Mouse (Mus musculus): ENCODE data around the gene Fam117b. TPM values are rescaled to one million over a fixed set of nuclear protein-coding genes. Genes with fewer than 3 reads are reported as not detected.

Fam117b gene
- polyA plus RNA-seq (2012; rRNA removed) = 27.2 and 28.2 TPM in 2 replicates

DNA sequence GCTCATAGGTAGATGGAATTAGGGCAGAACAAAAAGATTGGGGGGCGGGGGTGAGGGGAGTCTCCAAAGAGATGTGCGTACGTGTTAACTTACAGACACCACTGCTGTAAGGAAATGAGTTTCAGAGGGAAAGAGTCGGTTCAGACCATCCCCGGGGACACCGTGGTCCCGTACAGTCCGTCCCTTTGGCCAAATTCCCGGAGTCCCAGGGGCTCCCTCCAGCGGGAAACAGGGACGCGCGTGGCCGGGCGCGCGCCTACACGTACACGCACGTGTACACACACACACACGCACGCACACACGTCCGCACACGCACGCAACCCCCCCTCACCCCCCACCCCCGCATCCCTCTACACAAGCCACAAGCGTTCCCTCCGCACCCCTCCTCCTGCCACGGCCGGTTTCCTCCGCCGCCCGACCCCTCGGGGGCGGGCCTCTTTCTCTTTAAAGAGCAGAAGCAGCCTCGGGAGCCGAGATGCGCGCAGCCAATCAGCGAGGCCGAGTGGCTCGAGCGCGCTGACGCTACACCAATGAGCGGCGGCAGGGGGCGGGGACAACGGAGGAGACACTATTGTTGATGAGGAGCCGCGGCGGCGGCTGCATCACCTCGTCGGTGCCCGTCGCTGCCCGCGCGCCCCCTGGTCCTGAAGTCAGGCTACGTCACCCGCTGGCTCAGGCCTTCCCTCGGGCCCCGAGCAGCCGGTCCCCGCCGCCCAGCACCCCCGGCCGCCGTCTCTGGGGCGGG is at the start of gene Fam117b:
Fam117b (plus strand) TSS at position 594 of the 745 bp plus-strand sequence.
- DNase-seq (ENCODE audit: extremely low spot score in 1 of 2, low spot score in 1 of 2) = peak; percentile 96 to 98

DNA sequence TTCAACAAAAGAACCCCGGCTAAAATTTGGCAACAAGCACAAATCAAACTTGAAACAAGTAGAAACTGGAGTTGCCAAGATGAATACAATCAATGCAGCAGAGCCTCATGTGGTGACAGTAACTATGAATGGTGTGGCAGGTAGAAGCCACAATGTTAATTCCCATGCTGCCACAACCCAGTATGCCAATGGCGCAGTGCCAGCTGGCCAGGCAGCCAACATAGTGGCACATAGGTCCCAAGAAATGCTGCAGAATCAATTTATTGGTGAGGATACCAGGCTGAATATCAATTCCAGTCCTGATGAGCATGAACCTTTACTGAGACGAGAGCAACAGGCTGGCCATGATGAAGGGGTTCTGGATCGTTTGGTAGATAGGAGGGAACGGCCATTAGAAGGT is 44.8 kb upstream of the Fam117b start:
- DNase-seq (ENCODE audit: extremely low spot score in 1 of 2, low spot score in 1 of 2) = no peak

DNA sequence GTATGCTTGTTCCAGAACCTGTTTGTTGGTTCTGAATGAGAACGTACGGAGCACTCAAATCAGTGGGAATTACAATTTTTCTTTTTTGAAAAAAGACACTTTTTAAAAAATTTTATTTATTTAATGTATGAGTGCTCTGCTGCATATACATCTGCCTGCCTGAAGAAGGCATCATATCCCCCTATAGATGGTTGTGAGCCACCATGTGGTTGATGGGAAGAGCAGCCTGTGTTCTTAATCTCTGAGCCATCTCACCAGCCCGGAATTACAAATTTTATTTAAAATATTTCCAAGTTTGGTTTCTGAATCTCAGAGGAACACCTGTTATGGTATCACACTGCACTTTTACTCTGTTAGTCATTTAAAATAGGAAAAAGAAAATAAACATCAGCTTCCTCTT is 38.8 kb upstream of the Fam117b start:
- DNase-seq (ENCODE audit: extremely low spot score in 1 of 2, low spot score in 1 of 2) = no peak

DNA sequence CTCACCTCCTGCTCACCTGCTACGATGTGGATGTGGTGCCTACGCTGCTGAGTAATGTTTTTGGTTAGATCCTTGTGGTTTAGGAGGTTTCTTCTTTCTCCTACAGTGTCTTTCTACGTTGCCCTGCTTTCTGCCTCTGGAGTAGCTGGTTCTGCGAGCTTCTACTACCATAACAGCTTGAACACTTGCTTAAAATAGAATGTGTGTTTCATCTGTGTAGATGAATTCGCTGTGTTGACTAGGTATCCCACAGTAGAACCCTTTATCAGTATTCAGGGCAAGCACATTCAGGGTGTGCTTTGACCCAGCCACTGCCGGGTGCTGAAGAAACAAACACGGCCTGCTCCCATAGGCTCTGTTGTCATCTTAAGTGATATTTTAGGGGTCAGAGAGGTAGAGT is 34.7 kb upstream of the Fam117b start:
- no peak for DNase-seq (ENCODE audit: extremely low spot score in 1 of 2, low spot score in 1 of 2)

DNA sequence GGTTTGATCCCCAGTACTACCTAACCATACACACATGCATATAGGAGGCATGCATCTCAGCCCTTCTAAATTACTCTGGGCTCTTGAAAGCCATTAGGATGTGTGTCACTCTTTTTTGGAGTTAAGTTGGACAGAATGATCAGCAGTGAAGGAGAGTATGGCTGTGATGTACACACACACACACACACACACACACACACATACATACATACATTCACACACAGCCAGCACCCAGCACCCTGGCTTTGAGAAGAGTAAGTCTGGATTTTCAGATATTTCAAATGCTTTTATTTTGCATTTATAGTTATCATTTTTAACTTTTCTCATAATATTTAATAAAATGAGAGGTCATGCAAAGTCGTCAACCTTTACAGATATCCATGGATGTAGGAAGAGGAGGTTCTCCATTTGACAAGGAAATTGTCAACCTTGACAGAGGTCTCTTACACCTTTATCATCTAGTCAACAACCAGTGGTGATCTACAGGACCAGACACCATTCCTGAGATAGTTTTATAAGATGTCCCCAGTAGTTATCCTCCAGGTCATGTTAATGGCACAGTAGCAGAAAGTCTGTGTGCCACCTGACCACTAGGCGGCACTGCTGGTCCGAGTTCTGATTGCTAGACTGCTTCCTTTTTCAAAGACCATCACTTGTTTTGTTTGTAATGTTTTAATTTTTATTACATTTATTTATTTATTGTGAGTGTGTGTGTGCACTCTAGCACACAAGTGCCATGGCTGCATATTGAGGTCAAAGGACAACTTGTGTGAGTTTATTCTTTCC is 29.3 kb upstream of the Fam117b start:
- peak; percentile 45 to 87 for DNase-seq (ENCODE audit: extremely low spot score in 1 of 2, low spot score in 1 of 2)

DNA sequence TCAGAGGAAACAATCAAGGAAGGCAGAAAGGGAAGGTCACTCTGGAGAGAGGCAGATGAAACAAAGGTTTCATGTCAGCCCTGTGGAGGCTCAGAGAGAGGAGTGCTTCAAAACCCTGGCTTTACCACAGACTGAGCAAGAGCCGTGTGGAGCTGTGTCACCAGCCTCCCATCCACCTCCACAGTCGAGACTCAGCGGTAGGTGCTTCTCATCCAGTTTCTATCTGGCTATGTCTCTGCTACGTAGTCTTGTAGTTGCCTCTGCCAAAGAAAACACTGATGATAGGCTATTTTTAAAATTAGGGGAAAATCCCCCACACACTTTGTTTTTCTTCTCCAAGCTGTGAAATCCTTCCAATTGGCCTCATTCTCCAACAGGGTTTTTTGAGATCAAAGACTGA is 25.9 kb upstream of the Fam117b start:
- peak in 1 of 2 experiments; percentile 37 for DNase-seq (ENCODE audit: extremely low spot score in 1 of 2, low spot score in 1 of 2)

DNA sequence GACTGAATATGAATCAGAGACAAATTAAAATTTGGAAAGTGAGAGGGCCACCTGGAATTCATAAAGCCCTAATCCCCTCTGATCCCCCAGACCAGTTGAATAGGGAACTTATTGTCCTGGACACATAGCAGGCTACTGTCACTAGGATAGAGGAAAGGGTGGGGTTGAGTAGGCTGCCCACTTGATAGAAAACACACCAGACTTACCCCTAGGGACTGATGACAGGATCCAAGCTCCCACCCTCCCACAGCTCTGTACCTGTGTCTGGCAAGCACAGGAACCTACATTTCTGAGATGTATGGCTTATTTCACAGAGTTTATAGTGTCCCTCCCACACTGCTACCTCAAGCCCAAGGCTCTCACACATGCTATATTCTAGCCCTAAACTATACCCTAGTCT is 24.8 kb upstream of the Fam117b start:
- no peak for DNase-seq (ENCODE audit: extremely low spot score in 1 of 2, low spot score in 1 of 2)

DNA sequence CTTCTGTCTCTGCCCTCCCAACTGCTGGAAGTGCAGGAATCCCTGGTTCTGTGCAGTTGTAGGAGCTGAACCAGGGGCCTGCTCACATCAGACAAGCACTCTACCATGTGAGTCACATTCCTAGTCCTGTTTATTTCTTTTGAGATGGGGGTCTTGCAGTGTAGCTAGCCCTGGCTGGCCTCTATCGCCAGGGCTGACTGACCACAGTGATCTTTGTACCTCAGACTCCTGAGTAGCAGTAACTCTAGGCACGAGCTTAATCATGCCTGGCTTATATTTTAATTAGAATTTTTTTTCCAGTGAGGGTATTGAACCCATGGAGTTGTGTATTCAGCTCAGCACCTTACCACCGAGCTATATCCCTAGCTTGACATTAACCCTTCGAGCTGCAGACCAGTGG is 21.6 kb upstream of the Fam117b start:
- no peak for DNase-seq (ENCODE audit: extremely low spot score in 1 of 2, low spot score in 1 of 2)

DNA sequence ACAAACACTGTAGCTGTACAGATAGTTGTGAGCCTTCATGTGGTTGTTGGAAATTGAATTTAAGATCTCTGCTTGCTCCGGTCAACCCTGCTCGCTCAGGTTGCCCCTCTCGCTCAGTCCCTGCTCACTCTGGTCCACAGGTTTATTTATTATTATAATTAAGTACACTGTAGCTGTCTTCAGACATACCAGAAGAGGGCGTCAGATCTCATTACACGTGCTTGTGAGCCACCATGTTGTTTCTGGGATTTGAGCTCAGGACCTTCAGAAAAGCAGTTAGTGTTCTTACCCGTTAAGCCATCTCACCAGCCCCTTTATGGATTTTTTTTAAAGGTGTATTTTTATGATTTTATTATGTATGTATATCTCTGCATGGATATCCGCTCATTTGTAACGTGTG is 20.0 kb upstream of the Fam117b start:
- DNase-seq (ENCODE audit: extremely low spot score in 1 of 2, low spot score in 1 of 2) = no peak

DNA sequence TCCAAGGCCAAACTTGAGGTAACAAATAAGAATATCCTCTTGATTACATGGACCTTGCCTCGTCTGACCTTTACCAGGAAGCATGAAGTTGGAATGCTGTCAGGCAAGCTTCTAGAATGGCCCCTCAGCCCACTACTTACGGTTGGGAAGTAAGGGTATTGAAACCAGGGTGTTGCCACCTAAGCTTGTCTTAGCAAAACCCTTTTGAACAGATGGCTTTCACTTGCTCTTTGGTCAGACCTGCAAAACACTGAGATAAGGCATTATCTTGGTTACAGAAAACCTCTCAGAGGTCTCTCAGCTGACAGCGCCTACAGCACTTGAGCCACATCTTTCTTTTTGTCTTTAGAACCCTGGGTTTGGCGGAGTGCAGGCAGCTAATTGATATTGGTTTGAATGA is 18.8 kb upstream of the Fam117b start:
- DNase-seq (ENCODE audit: extremely low spot score in 1 of 2, low spot score in 1 of 2) = no peak

DNA sequence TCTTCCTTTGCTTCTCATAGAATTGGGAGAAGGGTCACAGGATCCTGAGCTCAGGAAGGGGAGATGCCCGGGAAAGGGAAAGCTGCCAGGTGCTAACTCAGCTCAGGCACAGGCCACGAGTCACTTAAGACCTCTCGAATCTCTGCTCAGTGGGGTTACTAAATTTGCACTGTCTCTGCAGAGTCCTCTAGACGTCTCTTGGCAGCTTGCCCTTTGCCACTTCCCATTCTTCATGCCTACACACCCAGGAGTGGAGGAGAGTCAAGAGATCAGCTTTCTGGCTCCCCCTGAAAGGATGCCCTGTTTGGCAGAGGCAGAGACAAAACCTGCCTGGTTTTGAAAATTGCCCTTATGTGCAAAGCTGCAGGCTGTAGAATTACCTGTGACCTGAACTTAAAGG is 17.4 kb upstream of the Fam117b start:
- peak; percentile 20 to 37 for DNase-seq (ENCODE audit: extremely low spot score in 1 of 2, low spot score in 1 of 2)

DNA sequence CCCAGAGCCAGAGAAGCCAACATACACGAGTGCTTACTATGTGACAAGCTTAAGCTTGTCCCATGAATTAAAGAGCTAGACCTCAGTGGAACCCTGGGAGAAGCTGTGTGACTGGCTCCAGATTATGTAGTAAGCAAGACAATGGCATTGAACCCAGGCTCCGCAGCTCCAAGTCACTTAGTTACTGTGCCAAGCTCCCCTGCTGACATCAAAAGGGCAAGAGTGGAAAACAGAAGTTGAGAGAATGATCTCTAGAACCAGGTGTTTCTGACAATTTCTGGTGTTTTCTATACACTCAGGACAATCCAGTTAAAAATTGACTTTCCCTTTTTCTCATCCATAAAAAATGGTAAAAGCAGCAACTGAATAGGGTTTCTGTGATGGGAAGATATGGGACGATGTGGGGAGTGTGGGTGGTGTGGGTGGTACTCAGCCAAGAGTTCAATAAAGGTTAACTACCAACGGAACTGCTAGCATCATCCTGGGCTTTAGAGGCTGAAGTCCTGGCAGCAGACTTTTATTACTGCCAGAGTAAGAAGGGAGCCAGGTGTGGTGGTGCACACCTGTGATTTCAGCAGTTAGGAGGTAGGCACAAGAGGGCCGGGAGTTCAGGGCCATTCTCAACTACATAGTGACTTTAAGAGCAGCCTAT is 15.5 kb upstream of the Fam117b start:
- no peak for DNase-seq (ENCODE audit: extremely low spot score in 1 of 2, low spot score in 1 of 2)

DNA sequence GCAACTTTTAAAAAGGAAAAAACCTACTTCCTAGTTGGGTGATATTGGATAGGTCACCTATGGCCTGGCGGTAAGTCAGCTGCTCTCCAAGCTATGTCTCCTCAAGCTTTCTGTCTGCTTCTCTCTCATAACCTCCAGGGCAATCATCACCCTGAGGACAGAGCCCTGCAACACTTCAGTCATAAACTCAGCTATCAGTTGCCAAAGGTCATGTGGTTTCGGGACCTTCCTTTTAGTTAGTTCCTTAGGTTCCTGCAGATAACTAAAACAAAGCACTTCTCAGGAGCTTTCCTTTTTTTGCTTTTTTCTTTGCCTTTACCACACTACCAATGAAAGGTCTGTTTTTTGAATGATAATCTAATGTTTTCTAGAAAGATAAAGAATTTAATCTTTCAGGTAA is 13.1 kb upstream of the Fam117b start:
- DNase-seq (ENCODE audit: extremely low spot score in 1 of 2, low spot score in 1 of 2) = no peak

DNA sequence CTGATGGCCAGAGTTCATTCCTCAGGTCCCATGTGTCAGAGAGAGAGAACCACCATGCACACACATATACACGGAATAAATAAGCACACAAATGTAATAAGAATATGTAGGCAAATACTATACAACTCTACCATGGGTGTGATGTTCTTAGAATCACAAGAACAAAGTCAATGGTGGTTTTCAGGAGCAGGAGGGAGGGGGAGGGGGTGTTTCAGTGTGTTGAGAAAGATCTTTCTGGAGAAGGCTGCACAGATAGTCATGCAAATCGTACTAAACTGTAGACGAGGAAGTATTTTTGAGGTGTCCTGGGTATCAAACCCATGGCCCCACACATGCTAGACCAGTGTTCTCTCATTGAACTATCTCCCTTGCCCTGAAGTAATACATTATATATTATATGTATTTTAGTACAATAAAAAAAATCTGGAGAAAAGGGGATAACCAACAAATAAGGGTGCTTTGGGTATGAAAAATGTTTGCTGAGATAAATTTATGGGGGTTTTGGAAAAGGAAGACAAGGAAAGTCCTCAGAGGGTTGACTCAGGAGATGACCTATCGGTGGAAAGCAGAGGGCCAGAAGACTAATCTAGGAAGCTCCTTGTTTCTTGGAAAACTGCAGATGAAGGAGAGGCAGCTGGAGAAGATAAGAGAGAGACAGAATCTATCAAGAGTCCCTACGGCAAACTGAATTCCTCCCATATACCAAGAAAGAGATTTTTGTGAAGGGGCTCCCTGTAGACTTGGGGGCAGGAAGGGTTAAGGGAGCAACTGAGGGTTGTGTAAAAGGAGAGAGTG is 11.5 kb upstream of the Fam117b start:
- DNase-seq (ENCODE audit: extremely low spot score in 1 of 2, low spot score in 1 of 2) = no peak

DNA sequence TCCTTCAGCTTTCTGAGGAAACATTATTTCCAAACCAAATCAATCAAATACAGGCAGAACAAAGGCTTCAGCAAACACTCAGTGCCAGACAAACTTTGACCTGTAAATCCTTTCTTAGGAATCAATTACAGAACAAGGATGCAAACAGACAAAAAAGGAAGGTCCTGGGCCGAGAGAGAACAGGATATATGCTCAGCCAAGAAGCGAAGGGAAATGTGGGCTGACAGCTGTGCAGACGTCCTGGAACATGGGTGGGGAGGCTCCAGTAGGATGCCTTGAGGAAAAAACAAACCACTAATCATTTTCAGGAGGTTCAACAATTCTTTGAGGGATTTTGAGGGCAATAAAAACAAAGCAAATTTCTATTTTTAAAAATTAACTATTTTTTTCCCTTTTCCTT is 10.2 kb upstream of the Fam117b start:
- no peak for DNase-seq (ENCODE audit: extremely low spot score in 1 of 2, low spot score in 1 of 2)

DNA sequence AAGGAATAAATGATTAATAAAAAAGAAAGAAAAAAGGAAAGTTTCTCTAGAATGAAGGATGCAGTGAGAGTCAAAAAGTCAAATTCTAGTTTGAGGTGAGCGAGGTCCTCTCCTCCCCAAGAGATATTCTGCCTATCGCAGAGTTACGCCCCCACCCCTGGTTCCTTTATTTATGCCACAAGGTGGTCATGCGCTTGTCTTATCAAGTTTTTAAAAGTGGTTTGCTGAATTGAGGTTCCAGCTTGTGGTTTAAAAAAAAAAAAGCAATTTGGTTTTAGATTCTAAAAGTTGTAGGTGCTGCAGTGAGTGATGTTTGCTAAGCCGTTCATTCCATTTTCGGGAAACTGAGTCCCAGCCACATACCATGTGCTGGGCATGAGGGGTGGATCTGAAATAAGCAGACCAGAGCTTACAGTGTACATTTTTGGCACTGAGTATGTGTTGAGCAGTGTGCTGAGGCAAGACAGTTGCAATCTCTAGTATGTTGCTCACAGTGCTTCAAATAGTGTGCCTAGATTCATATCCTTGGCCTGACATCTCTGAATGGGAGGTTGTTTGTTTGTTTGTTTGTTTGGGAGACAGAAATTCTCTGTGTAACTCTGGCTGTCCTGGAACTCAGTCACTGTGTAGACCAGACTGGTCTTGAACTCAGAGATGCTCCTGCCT is 8.0 kb upstream of the Fam117b start:
- no peak for DNase-seq (ENCODE audit: extremely low spot score in 1 of 2, low spot score in 1 of 2)

DNA sequence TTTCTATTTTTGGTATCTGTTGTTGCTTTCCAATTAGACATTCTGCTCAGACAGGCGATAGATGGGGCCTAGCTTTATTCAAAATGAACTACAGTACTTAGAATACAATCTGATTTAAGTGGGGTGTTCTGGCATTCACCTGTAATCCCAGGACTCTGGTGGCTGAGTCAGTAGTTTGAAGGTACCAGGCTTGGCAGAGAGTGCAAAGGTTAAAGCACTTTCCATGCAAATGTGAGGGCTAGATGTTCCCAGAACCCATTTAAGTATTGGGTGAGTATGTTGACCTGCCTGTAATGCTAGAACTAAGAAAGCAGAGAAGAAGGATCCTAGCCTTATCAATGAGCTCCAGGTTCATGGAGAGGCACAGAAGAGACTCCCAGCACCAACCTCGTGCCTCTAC is 6.9 kb upstream of the Fam117b start:
- no peak for DNase-seq (ENCODE audit: extremely low spot score in 1 of 2, low spot score in 1 of 2)

DNA sequence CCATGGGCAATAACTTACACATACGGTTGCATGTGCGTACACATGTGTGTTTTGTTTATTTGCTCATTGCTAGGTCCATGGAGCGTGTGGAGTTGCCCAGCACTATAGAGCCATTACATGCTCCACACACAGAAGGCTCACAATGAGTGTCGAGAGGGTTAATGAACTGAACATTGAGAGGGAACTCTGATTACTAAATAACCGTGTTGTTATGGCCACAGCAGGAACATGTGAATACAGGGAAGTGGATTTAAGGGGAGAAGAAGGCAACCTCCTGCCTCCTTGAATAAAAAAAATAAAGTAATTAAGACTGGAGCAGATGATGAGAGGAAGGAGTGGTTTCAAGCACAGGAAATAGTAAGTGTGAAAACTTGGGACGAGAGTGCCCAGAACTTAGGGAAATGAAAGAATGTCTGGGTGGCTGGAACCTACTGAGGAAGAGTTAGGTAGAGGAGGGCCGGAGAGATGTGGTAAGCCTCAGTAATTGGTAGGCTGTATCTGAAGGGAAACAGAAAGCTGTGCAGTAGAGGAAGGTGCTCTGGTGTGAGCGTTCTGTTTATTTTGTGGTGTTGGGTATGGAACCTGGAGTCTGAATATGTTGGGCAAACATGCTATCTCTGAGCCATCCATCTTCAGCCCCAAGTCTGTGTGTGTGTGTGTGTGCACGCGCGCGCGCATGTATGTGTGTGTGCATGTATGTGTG is 5.8 kb upstream of the Fam117b start:
- DNase-seq (ENCODE audit: extremely low spot score in 1 of 2, low spot score in 1 of 2) = no peak

DNA sequence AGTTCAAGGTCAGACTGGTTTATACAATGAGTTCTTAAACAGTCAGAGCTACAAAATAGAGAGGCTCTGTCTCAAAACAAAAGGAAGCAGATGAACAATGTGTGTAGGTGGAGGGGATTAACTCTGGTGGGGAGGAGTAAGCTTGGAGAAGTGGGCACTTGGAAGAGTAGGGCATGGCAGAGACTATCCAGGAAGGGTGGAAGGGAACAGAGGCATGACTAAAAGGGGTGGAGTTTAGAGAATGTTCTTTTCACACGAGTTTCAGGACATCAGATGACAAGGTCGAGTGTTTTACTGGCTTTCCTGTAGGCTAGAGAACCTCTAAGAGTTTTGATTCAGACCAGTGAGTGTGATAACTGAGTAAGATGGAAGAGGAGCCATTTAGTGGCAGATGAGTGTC is 5.1 kb upstream of the Fam117b start:
- no peak for DNase-seq (ENCODE audit: extremely low spot score in 1 of 2, low spot score in 1 of 2)

DNA sequence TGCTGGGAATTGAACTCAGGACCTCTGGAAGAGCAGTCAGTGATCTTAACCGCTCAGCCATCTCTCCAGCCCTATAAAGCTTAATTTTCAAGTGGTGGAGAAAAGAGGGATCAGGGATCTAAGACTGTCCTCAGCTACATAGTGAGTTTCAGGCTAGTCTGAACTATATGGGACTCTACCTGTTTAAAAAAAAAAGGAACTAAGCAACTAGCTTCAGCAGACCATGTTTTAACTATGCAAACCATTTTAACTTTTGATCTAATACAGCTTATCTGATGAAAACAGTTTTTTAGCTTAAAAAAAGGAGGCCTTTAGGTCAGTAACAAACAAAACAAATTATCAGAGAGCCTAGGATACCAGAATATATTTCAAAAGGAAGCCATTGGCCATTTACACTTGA is 1.9 kb upstream of the Fam117b start:
- DNase-seq (ENCODE audit: extremely low spot score in 1 of 2, low spot score in 1 of 2) = no peak
